Mouse (Mus musculus): Measurements from ENCODE around the gene Chdh. TPM values are rescaled to one million over a fixed set of nuclear protein-coding genes. Genes with fewer than 3 reads are reported as not detected.

Gene Chdh
- polyA plus RNA-seq (2016; fragmentation: Nextera tagmentation; extraction: Ambion mirVana): 0.25 and 0.26 TPM in 2 replicates

DNA sequence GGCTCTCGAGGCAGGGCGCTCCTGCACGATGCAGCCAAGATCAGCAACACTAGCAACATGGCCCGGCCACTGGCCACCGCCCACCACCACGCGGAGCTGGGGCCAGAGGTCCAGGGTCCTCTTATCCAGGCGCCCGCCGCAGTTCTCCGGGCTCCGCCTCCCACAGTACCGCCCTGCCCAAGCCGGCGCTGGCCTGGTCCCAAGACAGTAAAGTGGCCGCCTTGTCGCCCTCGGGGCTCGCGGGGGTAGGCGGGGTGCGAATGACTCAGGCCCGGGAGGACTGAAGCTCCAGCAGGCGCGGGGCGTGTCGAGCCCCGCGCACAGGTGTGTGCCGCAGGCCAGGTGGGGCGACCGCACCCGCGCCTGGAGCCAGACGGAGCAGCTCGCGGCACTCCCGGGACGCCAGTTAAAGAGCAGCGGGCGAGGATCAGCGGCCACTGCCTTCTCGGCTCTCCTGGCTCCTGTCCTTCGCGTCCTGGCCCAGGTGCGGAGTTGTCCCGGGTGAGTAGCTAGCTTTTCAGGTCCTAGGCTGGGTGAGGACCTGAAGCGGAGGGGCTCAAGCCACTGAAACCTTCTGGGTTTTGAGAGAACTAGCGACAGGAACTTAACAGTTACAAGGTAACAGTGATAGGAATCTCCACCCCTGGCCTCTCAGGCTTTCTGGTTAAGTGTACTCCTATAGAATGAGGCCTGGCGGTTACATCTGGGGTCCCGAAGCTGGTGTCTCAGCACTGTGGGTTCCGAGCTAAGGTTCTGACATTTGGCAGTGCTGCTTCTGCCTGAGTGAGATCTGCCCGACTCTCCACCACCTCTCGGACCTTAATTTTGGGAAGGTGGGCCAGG, at the start of gene Chdh, which contains the start of gene Il17rb:
Gene Chdh (plus strand): TSS at position 291 of the 843 bp plus-strand sequence.
Gene Il17rb (minus strand): TSS at position 164 of the 843 bp plus-strand sequence.
- Histone ChIP-seq H3K9ac (no peak within 1 kb of the TSS), H3K4me3 (peak within 1 kb of the TSS; percentile 32), H3K27me3 (replicated peaks) (peaks cover 44% of the 10 kb centered on the region), H3K27ac (no peak within 1 kb of the TSS), H3K4me1 (0 out of 2 replicates have a peak, but pooled peaks cover 5% of the 10 kb centered on the region), H3K36me3 (no peaks in the 10 kb centered on the region), H3K4me2 (peak within 1 kb of the TSS; percentile 54), H3K9me3 (replicated peaks) (no peaks in the 10 kb centered on the region)
- WGBS (ENCODE audit: insufficient replicate concordance): 8% methylated on average over 54 of the region's 54 CpGs
- ATAC-seq: peak; percentile 59

DNA sequence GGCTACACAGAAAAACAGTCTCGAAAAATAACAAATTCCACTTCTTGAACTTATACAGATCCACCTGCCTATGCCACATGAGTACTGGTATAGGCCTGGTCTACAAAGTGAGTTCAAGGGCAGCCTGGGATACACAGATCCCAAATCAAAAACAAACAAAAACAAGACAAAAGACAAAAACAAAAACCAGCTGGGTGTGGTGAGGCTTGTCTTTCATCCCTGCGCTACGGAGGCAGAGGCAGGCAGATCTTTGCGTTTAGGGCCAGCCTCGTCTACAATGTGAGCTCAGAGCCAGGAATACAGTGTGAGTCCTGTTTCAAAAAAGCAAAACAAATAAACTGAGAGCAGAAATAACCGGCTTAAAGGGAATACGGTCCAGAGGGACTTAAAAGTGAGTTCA, 41.2 kb upstream of the Chdh start:
- Histone ChIP-seq H3K4me3 (peak overlapping the region; percentile 94), H3K27ac (peak overlapping the region; percentile 78), H3K4me2 (peak overlapping the region; percentile 81), H3K9ac (peak overlapping the region; percentile 65), H3K9me3 (replicated peaks) (no peaks in the 10 kb centered on the region), H3K36me3 (peaks cover 30% of the 10 kb centered on the region), H3K27me3 (replicated peaks) (no peaks in the 10 kb centered on the region), H3K4me1 (peaks cover 29% of the 10 kb centered on the region)
- no peak for ATAC-seq
- 49% methylated on average over 7 of the region's 7 CpGs for WGBS (ENCODE audit: insufficient replicate concordance)

DNA sequence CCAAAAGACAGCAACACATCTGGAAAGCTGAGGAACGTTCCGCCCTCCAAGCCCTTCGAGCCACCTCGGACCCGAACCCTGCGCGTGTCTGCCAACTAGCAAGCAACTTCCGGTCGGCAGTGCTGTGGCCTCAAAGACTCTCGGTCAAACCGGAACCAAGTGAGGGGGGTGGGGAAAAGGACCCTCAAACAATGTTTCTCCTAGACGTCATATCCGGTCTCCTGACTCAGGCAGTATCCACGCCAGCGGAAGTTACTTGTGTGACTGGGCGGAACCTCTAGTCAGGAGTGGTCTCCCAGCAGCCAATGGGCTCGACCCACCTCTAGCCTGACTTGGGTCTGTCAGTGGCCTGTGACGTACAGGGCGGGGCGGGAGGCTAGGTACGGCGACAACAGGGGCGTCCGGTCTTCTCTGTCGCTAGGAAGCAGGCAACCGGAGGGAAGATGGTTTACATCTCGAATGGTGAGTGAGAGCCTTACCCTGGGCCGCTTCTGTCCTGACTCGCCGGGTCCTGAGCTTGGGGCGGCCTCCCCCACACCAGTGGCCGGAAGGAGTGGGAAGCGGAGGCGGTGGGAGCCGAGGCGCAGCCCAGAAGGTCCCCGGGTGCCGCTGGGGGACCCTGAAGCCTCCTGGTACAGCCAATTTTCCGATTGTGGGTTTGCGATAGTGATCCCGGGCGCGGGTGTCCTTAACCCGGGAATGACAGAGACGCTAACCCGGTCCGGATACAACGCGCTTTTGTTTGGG, 40.6 kb upstream of the Chdh start, which contains the start of gene Selenok:
Gene Selenok (plus strand): TSS at position 234 of the 747 bp plus-strand sequence.
- Histone ChIP-seq H3K4me3 (peak within 1 kb of the TSS; percentile 94), H3K36me3 (peaks cover 37% of the 10 kb centered on the region), H3K9me3 (replicated peaks) (no peaks in the 10 kb centered on the region), H3K27me3 (replicated peaks) (no peaks in the 10 kb centered on the region), H3K9ac (peak within 1 kb of the TSS; percentile 96), H3K4me1 (peaks cover 29% of the 10 kb centered on the region), H3K4me2 (peak within 1 kb of the TSS; percentile 81), H3K27ac (peak within 1 kb of the TSS; percentile 90)
- peak; percentile 100 for ATAC-seq
- under 1% methylated on average over 49 of the region's 49 CpGs for WGBS (ENCODE audit: insufficient replicate concordance)

DNA sequence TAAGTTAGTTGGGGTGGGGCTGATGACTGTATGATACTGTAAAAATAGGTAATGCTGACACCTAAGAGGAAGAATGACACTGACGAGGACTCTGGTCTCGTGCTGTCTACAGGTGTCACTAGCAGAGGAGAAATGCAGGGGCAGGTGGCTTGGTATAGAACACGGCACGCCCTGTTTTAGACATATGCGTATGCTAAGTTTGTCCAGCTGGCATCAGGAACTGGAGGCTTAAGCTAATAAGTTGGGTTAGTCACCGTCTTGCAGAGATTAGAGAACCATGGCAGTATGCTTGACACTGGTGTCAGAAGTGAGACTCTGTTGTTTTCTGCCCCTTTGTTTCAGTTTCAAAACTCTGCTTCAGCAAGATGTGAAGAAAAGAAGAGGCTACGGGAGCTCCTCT, 37.4 kb upstream of the Chdh start:
- H3K36me3 ChIP-seq: peaks cover 60% of the 10 kb centered on the region
- peaks cover 29% of the 10 kb centered on the region for H3K4me1 ChIP-seq
- no peak overlapping the region for H3K27ac ChIP-seq
- no peak overlapping the region for H3K4me2 ChIP-seq
- H3K9me3 ChIP-seq (replicated peaks): no peaks in the 10 kb centered on the region
- WGBS (ENCODE audit: insufficient replicate concordance): 89% methylated on average over 7 of the region's 7 CpGs
- no peak for ATAC-seq
- H3K4me3 ChIP-seq: no peak overlapping the region
- H3K9ac ChIP-seq: no peak overlapping the region
- H3K27me3 ChIP-seq (replicated peaks): no peaks in the 10 kb centered on the region

DNA sequence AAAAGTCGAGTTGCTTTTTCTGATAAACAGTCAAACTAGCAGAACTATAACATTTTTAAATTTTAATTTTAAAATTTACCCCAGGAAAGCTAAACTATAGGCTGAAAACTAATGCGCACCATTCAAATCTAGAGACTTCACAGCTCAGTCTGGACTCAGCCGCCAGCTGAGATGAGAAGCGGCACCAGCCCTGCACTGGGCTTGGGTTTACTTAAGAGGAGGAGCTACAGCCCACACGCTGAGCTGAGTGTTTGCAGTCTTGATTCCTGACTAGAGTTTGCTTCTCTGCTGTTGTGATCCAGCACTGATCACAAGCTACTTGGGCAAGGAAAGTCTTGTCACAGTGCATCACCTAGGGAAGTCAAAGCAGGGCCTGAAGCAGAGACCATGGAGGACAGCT, 36.8 kb upstream of the Chdh start:
- Histone ChIP-seq H3K27ac (no peak overlapping the region), H3K36me3 (peaks cover 60% of the 10 kb centered on the region), H3K4me1 (peaks cover 28% of the 10 kb centered on the region), H3K27me3 (replicated peaks) (no peaks in the 10 kb centered on the region), H3K9me3 (replicated peaks) (no peaks in the 10 kb centered on the region), H3K9ac (no peak overlapping the region), H3K4me2 (no peak overlapping the region), H3K4me3 (no peak overlapping the region)
- no peak for ATAC-seq
- 83% methylated on average over 5 of the region's 5 CpGs for WGBS (ENCODE audit: insufficient replicate concordance)

DNA sequence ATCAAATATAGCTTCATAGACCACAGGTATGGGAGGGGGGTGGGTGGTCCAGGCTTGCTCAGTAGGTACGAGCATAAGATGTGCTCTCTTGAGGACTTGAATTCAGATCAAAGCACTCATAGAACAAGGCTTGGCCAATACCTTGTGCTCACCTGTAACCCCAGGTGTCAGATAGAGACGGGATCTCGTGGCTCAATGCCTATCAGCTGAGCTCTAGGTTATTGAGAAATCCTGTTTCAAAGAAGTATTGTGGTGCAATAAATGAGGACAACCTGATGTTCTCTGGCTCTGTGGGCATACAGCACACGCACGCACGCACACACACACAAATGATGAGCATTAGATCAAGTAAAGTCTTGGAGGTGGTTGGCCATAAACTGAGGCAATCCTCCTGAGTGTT, 31.9 kb upstream of the Chdh start:
- 91% methylated on average over 6 of the region's 6 CpGs for WGBS (ENCODE audit: insufficient replicate concordance)
- no peaks in the 10 kb centered on the region for H3K9me3 ChIP-seq (replicated peaks)
- no peak overlapping the region for H3K4me3 ChIP-seq
- H3K36me3 ChIP-seq: peaks cover 58% of the 10 kb centered on the region
- no peaks in the 10 kb centered on the region for H3K27me3 ChIP-seq (replicated peaks)
- H3K4me2 ChIP-seq: no peak overlapping the region
- H3K4me1 ChIP-seq: peaks cover 11% of the 10 kb centered on the region
- ATAC-seq: no peak
- H3K27ac ChIP-seq: no peak overlapping the region
- H3K9ac ChIP-seq: no peak overlapping the region

DNA sequence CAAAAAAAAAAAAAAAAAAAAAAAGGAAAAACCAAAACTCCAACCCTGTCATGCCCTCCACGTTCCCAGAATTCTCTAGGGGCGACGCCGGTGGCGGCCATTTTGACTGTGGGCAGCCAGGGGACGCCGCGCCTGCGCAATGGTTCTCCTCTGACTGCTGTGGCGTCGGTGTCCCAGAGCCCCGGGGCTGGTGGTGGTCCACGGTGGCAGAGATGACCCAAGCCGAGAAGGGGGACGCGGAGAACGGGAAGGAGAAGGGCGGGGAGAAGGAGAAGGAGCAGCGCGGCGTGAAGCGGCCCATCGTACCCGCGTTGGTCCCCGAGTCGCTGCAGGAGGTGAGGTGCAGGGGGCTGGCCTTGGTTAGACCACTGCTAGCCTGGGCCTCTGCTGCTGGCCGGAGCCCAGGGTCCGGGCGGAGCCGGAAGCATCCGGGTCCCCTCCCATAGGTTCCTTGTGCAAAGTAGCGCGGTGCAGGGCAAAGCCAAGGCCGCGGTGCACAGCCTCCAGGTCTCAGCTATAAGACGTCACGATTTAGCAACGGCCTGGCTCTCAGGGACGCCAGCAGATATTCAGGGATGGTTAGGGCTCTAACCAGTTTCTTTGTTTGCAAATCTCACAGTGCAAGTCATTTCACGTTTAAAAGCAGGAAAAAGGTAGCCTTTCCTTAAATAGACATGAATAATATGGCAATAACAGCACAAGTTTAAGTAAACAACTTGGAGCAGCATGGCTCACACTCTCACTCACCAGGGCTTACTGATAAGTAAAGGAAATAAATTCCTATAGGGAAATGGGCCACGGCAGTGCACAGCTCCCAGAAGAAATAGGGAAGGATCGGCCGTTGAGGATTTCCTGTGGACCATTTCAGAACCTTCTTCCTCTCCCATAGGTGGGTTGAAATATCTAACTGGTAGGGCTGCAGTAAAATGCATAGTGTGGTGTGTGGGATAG, 30.3 kb upstream of the Chdh start, which contains the start of gene Actr8:
Gene Actr8 (plus strand): TSS at position 84 of the 951 bp plus-strand sequence.
- Histone ChIP-seq H3K36me3 (peaks cover 58% of the 10 kb centered on the region), H3K27me3 (replicated peaks) (no peaks in the 10 kb centered on the region), H3K9me3 (replicated peaks) (no peaks in the 10 kb centered on the region), H3K4me1 (peaks cover 11% of the 10 kb centered on the region), H3K27ac (peak within 1 kb of the TSS; percentile 85), H3K4me3 (peak within 1 kb of the TSS; percentile 88), H3K9ac (peak within 1 kb of the TSS; percentile 88), H3K4me2 (peak within 1 kb of the TSS; percentile 82)
- ATAC-seq: peak; percentile 94
- 1% methylated on average over 44 of the region's 44 CpGs for WGBS (ENCODE audit: insufficient replicate concordance)

DNA sequence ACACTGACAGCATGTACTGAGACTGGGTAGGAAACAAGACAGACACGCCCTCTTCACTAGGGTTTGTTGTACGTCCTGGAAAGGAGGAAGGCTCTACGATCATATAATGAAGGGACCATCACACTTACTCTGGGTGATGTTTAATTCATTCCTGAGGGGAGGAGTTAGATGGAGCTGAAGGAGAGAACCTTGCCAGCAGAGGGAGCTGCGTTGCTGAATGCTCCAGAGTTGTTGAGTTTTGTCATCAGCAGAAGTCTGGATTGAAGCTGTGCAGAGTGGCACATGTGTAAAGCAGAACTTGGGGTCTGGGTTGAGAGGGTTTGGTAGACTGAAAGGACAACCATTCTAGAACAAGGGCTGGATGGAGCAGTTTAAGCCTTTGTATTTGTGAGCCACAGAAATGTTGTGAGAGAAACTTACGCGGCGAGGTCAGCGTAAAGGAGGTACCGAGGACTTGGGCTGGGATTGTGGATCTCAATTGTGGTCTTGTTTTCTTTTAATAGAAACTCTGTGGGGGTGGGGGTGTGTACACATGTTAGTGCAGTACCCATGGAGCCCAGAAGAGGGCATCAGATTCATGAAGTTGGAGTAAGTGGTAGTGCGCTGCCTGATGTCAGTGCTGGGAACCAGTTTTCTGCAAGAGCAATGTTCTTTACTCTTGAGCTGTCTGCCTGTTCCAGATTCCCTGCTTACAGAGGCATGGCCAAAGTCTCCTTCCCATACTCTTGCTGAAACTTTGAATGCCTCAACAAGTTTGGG, 28.2 kb upstream of the Chdh start:
- Histone ChIP-seq H3K4me3 (no peak overlapping the region), H3K4me1 (peaks cover 11% of the 10 kb centered on the region), H3K4me2 (no peak overlapping the region), H3K36me3 (peaks cover 59% of the 10 kb centered on the region), H3K27me3 (replicated peaks) (no peaks in the 10 kb centered on the region), H3K9me3 (replicated peaks) (no peaks in the 10 kb centered on the region), H3K27ac (no peak overlapping the region), H3K9ac (no peak overlapping the region)
- WGBS (ENCODE audit: insufficient replicate concordance): 90% methylated on average over 10 of the region's 10 CpGs
- ATAC-seq: no peak

DNA sequence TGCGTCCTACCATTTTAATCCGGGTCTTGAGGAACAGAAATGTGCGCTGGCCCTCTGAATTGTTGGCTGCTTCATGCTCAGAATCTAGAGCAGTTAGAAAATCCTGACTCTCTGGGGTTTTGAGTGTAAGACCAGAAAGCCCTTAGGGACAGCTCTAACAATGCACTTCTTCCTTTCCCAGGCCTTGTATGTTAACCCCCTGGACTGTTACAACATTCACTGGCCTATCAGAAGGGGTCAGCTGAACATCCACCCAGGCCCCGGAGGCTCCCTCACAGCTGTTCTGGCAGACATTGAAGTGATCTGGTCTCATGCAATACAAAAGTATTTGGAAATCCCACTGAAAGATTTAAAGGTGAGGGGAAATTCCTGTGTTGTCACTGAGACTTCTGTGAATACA, 22.7 kb upstream of the Chdh start:
- no peak for ATAC-seq
- no peak overlapping the region for H3K27ac ChIP-seq
- H3K9me3 ChIP-seq (replicated peaks): no peaks in the 10 kb centered on the region

DNA sequence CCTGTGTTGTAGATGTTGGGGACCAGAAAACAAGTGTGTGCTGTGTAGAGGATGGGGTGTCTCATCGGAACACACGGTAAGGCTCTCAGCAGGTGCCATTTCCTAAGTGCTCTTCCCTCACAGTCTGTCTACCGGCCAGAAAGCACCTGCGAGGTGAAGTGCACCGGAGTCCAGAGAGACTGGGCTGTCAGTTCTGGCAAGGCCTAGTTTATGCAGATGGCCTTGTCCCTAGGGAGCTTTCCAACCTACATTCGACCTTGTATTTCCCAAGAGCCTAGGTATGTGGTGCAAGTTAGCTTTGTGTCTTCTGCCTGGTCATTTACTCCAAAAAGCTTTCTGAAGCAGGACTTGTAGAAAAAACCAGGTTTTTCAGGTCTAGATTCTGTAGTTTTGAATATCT, 21.5 kb upstream of the Chdh start:
- peaks cover 100% of the 10 kb centered on the region for H3K36me3 ChIP-seq
- ATAC-seq: no peak
- 89% methylated on average over 6 of the region's 6 CpGs for WGBS (ENCODE audit: insufficient replicate concordance)

More for the DNA sequence above, 22.7 kb upstream of the Chdh start:
- Histone ChIP-seq H3K36me3 (peaks cover 100% of the 10 kb centered on the region), H3K4me2 (no peak overlapping the region), H3K4me3 (no peak overlapping the region), H3K9ac (no peak overlapping the region), H3K4me1 (no peaks in the 10 kb centered on the region), H3K27me3 (replicated peaks) (no peaks in the 10 kb centered on the region)
- WGBS (ENCODE audit: insufficient replicate concordance): 80% methylated on average over 4 of the region's 4 CpGs

DNA sequence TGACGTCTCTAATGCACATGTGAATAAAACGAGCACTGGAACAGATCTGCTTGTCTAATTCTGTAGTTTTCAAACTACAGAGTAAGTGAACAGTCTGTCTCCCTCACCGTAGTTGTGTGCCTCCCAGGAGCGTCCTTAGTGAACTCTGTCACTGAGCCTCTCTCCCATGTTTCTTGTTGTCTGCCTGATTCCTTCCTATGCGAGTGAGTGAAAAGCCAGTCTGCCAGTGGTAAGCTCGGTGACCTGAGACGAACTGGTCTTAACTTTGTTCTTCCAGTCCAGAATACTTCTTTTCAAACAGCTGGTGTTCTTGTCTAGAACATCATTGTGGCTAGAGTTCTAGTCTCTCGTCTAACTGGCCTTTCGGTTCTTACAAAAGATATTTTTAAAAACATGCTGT, 21.1 kb upstream of the Chdh start:
- WGBS (ENCODE audit: insufficient replicate concordance): 85% methylated on average over 9 of the region's 9 CpGs
- Histone ChIP-seq H3K4me2 (no peak overlapping the region), H3K4me3 (no peak overlapping the region)

More for the DNA sequence above, 21.5 kb upstream of the Chdh start:
- H3K9ac ChIP-seq: no peak overlapping the region
- no peak overlapping the region for H3K27ac ChIP-seq
- H3K4me3 ChIP-seq: no peak overlapping the region
- H3K4me1 ChIP-seq: no peaks in the 10 kb centered on the region
- H3K27me3 ChIP-seq (replicated peaks): no peaks in the 10 kb centered on the region
- no peaks in the 10 kb centered on the region for H3K9me3 ChIP-seq (replicated peaks)
- H3K4me2 ChIP-seq: no peak overlapping the region

More for the DNA sequence above, 21.1 kb upstream of the Chdh start:
- no peaks in the 10 kb centered on the region for H3K9me3 ChIP-seq (replicated peaks)
- H3K36me3 ChIP-seq: peaks cover 100% of the 10 kb centered on the region
- no peak for ATAC-seq
- no peak overlapping the region for H3K9ac ChIP-seq
- H3K27ac ChIP-seq: no peak overlapping the region
- no peaks in the 10 kb centered on the region for H3K4me1 ChIP-seq
- H3K27me3 ChIP-seq (replicated peaks): no peaks in the 10 kb centered on the region
